Mouse (Mus musculus) hindbrain, embryonic 15.5 days (tissue): Measurements from ENCODE around the gene Prr5l. TPM values are rescaled to one million over a fixed set of nuclear protein-coding genes. Genes with fewer than 3 reads are reported as not detected.

Source experiments
- ATAC-seq: fragments of 200-750 bp; cut with Nextera tagmentation; 2 replicates; pipeline ENCODE4 v1.8.0; 2017; ENCODE audit warnings: low read depth, moderate number of reproducible peaks, moderate TSS enrichment; ENCODE audit not compliant: low FRiP score
- H3K27ac ChIP-seq: fragments of 300-500 bp; sonication (generic); replicated peaks from 2 replicates; pipeline ENCODE4 v1.5.1; 2015; ENCODE audit warnings: mild to moderate bottlenecking, inconsistent platforms
- H3K27me3 ChIP-seq: fragments of 300-500 bp; sonication (generic); 2 replicates; pipeline ENCODE4 v1.6.1; 2015; ENCODE audit warnings: control low read depth, inconsistent platforms
- H3K36me3 ChIP-seq: fragments of 300-500 bp; sonication (generic); 2 replicates; pipeline ENCODE4 v1.6.1; 2015; ENCODE audit warnings: control low read depth, inconsistent platforms
- H3K4me1 ChIP-seq: fragments of 300-500 bp; sonication (generic); replicated peaks from 2 replicates; pipeline ENCODE4 v1.6.1; 2015; ENCODE audit warnings: control low read depth, inconsistent platforms
- H3K4me2 ChIP-seq: fragments of 300-500 bp; sonication (generic); 2 replicates; pipeline ENCODE4 v1.6.1; 2015; ENCODE audit warnings: moderate library complexity, mild to moderate bottlenecking, inconsistent platforms
- H3K4me3 ChIP-seq: fragments of 300-500 bp; sonication (generic); 2 replicates; pipeline ENCODE4 v1.5.1; 2015; ENCODE audit warnings: mild to moderate bottlenecking, inconsistent platforms
- H3K9ac ChIP-seq: fragments of 300-500 bp; sonication (generic); 2 replicates; pipeline ENCODE4 v1.6.1; 2015; ENCODE audit warnings: inconsistent platforms
- H3K9me3 ChIP-seq: fragments of 300-500 bp; sonication (generic); 2 replicates; pipeline ENCODE4 v1.6.1; 2016; ENCODE audit warnings: control low read depth, inconsistent platforms
- WGBS: fragments of 180-500 bp; shearing (Covaris S2); methylation state at CpG from one replicate; pipeline ENCODE4 v1.1.7; 2015; 5-methylcytosine and 5-hydroxymethylcytosine counted together
- polyA plus RNA-seq: library from polyadenylated mRNA; unstranded; fragments of >200 nt; fragmentation: Nextera tagmentation; extraction: Ambion mirVana; gene quantifications from 2 replicates; pipeline ENCODE4 v1.2.1, GENCODE M21; 2015

The Prr5l gene
- polyA plus RNA-seq, 1 experiment from 2014 or later, result 5.9 TPM

GRCm38 (mm10) chr2:101868683-101869082 is 14.1 kb downstream of the Prr5l start:
- Histone ChIP-seq H3K4me3 (no peak overlapping the region), H3K4me1 (no peaks in the 10 kb centered on the region), H3K27ac (no peak overlapping the region), H3K9ac (no peak overlapping the region), H3K36me3 (no peaks in the 10 kb centered on the region), H3K27me3 (no peaks in the 10 kb centered on the region), H3K4me2 (no peak overlapping the region), H3K9me3 (no peaks in the 10 kb centered on the region)
- 94% methylated on average over 4 of the region's 4 CpGs for WGBS
- no peak for ATAC-seq

GRCm38 (mm10) chr2:101862219-101863123 is 20.4 kb downstream of the Prr5l start:
- Histone ChIP-seq H3K27me3 (no peaks in the 10 kb centered on the region), H3K4me2 (no peak overlapping the region), H3K9me3 (no peaks in the 10 kb centered on the region), H3K9ac (no peak overlapping the region), H3K4me1 (0 out of 2 replicates have a peak, but pooled peaks cover 5% of the 10 kb centered on the region), H3K36me3 (no peaks in the 10 kb centered on the region), H3K4me3 (no peak overlapping the region), H3K27ac (no peak overlapping the region)
- 71% methylated on average over 15 of the region's 15 CpGs for WGBS
- ATAC-seq, result peak; percentile 63; the same call in 1 of the 2 replicates

- H3K9ac ChIP-seq, result no peak overlapping the region
- H3K4me2 ChIP-seq, result no peak overlapping the region
- 76% methylated on average over 3 of the region's 3 CpGs for WGBS
- H3K4me3 ChIP-seq, result no peak overlapping the region
- no peaks in the 10 kb centered on the region for H3K36me3 ChIP-seq
- no peaks in the 10 kb centered on the region for H3K9me3 ChIP-seq
- H3K27me3 ChIP-seq, result no peaks in the 10 kb centered on the region
- no peak for ATAC-seq
- H3K27ac ChIP-seq, result no peak overlapping the region
- H3K4me1 ChIP-seq, result 0 out of 2 replicates have a peak, but pooled peaks cover 5% of the 10 kb centered on the region
Observed at GRCm38 (mm10) chr2:101860920-101861485, 21.8 kb downstream of the Prr5l start.

- Histone ChIP-seq H3K27ac (no peak overlapping the region), H3K36me3 (no peaks in the 10 kb centered on the region), H3K4me2 (no peak overlapping the region), H3K9ac (no peak overlapping the region), H3K9me3 (no peaks in the 10 kb centered on the region), H3K4me1 (no peaks in the 10 kb centered on the region; the same call in 1 of the 2 replicates), H3K27me3 (no peaks in the 10 kb centered on the region), H3K4me3 (no peak overlapping the region)
- no peak for ATAC-seq
- WGBS, result 87% methylated on average over 9 of the region's 9 CpGs
Observed at GRCm38 (mm10) chr2:101856174-101856573, 26.7 kb downstream of the Prr5l start.

GRCm38 (mm10) chr2:101854792-101855191 is 28.0 kb downstream of the Prr5l start:
- no peaks in the 10 kb centered on the region for H3K27me3 ChIP-seq
- no peak overlapping the region for H3K9ac ChIP-seq
- H3K27ac ChIP-seq, result no peak overlapping the region
- H3K4me3 ChIP-seq, result no peak overlapping the region
- H3K9me3 ChIP-seq, result no peaks in the 10 kb centered on the region
- no peaks in the 10 kb centered on the region for H3K36me3 ChIP-seq
- no peak for ATAC-seq
- H3K4me2 ChIP-seq, result no peak overlapping the region
- no peaks in the 10 kb centered on the region; the same call in 1 of the 2 replicates for H3K4me1 ChIP-seq
- 49% methylated on average over 7 of the region's 7 CpGs for WGBS

GRCm38 (mm10) chr2:101842756-101843155 is 40.1 kb downstream of the Prr5l start:
- H3K27ac ChIP-seq, result no peak overlapping the region
- no peaks in the 10 kb centered on the region for H3K9me3 ChIP-seq
- no peaks in the 10 kb centered on the region for H3K4me1 ChIP-seq
- H3K4me3 ChIP-seq, result no peak overlapping the region
- no peaks in the 10 kb centered on the region for H3K36me3 ChIP-seq
- no peak for ATAC-seq
- H3K27me3 ChIP-seq, result no peaks in the 10 kb centered on the region
- 86% methylated on average over 7 of the region's 7 CpGs for WGBS
- H3K4me2 ChIP-seq, result no peak overlapping the region
- H3K9ac ChIP-seq, result no peak overlapping the region

GRCm38 (mm10) chr2:101834816-101835523 is 47.9 kb downstream of the Prr5l start:
- Histone ChIP-seq H3K4me2 (no peak overlapping the region), H3K27me3 (no peaks in the 10 kb centered on the region), H3K4me1 (no peaks in the 10 kb centered on the region), H3K9me3 (no peaks in the 10 kb centered on the region), H3K4me3 (no peak overlapping the region), H3K9ac (no peak overlapping the region), H3K36me3 (no peaks in the 10 kb centered on the region), H3K27ac (no peak overlapping the region)
- no peak for ATAC-seq
- WGBS, result 89% methylated on average over 9 of the region's 9 CpGs

GRCm38 (mm10) chr2:101832361-101832760 is 50.5 kb downstream of the Prr5l start:
- no peak overlapping the region for H3K4me2 ChIP-seq
- 0 out of 2 replicates have a peak, but pooled peaks cover 5% of the 10 kb centered on the region for H3K4me1 ChIP-seq
- no peaks in the 10 kb centered on the region for H3K36me3 ChIP-seq
- no peak for ATAC-seq
- H3K9me3 ChIP-seq, result no peaks in the 10 kb centered on the region
- WGBS, result 82% methylated on average over 9 of the region's 9 CpGs
- no peak overlapping the region for H3K4me3 ChIP-seq
- no peak overlapping the region for H3K27ac ChIP-seq
- no peaks in the 10 kb centered on the region for H3K27me3 ChIP-seq
- no peak overlapping the region for H3K9ac ChIP-seq

- Histone ChIP-seq H3K36me3 (no peaks in the 10 kb centered on the region), H3K4me3 (no peak overlapping the region), H3K4me2 (no peak overlapping the region), H3K9ac (no peak overlapping the region), H3K27ac (no peak overlapping the region), H3K9me3 (no peaks in the 10 kb centered on the region), H3K4me1 (0 out of 2 replicates have a peak, but pooled peaks cover 5% of the 10 kb centered on the region), H3K27me3 (no peaks in the 10 kb centered on the region)
- no peak for ATAC-seq
- WGBS, result 90% methylated on average over 5 of the region's 5 CpGs
Observed at GRCm38 (mm10) chr2:101831851-101832250, 51.0 kb downstream of the Prr5l start.

- ATAC-seq, result no peak
- Histone ChIP-seq H3K4me1 (0 out of 2 replicates have a peak, but pooled peaks cover 5% of the 10 kb centered on the region), H3K36me3 (no peaks in the 10 kb centered on the region), H3K27ac (no peak overlapping the region), H3K4me2 (no peak overlapping the region), H3K9ac (no peak overlapping the region), H3K9me3 (no peaks in the 10 kb centered on the region), H3K4me3 (no peak overlapping the region), H3K27me3 (no peaks in the 10 kb centered on the region)
- WGBS, result 54% methylated on average over 9 of the region's 9 CpGs
Observed at GRCm38 (mm10) chr2:101830186-101830915, 52.5 kb downstream of the Prr5l start.

GRCm38 (mm10) chr2:101829013-101829412 is 53.8 kb downstream of the Prr5l start:
- Histone ChIP-seq H3K9me3 (no peaks in the 10 kb centered on the region), H3K27me3 (no peaks in the 10 kb centered on the region), H3K9ac (no peak overlapping the region), H3K27ac (no peak overlapping the region), H3K4me3 (no peak overlapping the region), H3K36me3 (no peaks in the 10 kb centered on the region), H3K4me1 (0 out of 2 replicates have a peak, but pooled peaks cover 5% of the 10 kb centered on the region), H3K4me2 (no peak overlapping the region)
- WGBS, result 83% methylated on average over 4 of the region's 4 CpGs
- ATAC-seq, result no peak
